Mouse (Mus musculus) kidney, adult 2 months (tissue): ENCODE results near the gene Ahctf1. TPM values are rescaled to one million over a fixed set of nuclear protein-coding genes. Genes with fewer than 3 reads are reported as not detected.

Experiments used
- DNase-seq: peaks from one replicate; pipeline ENCODE4 v3.0.0; 2021
- H3K27ac ChIP-seq: fragments of 200-500 bp; 2 replicates; pipeline ENCODE4 v1.5.1; 2012; ENCODE audit warnings: low read depth, low read length, control low read depth, inconsistent platforms; ENCODE audit not compliant: insufficient read depth
- H3K27me3 ChIP-seq: fragments of 200-500 bp; replicated peaks from 2 replicates; pipeline ENCODE4 v1.6.1; 2012; ENCODE audit warnings: mild to moderate bottlenecking, moderate library complexity, low read length, inconsistent platforms; ENCODE audit not compliant: control insufficient read depth, insufficient read depth
- H3K36me3 ChIP-seq: fragments of 200-500 bp; 2 replicates; pipeline ENCODE4 v1.6.1; 2012; ENCODE audit warnings: mild to moderate bottlenecking, moderate library complexity, low read length, inconsistent platforms; ENCODE audit not compliant: control insufficient read depth, insufficient read depth
- H3K4me1 ChIP-seq: fragments of 200-500 bp; 2 replicates; pipeline ENCODE4 v1.6.1; 2011; ENCODE audit warnings: low read length; ENCODE audit not compliant: control insufficient read depth, insufficient read depth
- H3K4me3 ChIP-seq: fragments of 200-500 bp; 2 replicates; pipeline ENCODE4 v1.5.1; 2011; ENCODE audit warnings: mild to moderate bottlenecking, low read depth, low read length, control low read depth; ENCODE audit not compliant: insufficient read depth
- CTCF ChIP-seq: fragments of 200-500 bp; conservative IDR thresholded peaks from 2 replicates; pipeline ENCODE4 v1.5.1; 2011; ENCODE audit warnings: low read depth, mild to moderate bottlenecking, control low read depth, low read length, moderate library complexity, mixed read lengths; ENCODE audit not compliant: insufficient read depth, insufficient read length
- POLR2A ChIP-seq: fragments of 200-500 bp; IDR thresholded peaks from one replicate; pipeline ENCODE4 v1.6.1; 2011; ENCODE audit warnings: low read depth, low read length, control low read depth
- WGBS: fragments of 180-500 bp; shearing (Covaris S2); methylation state at CpG from one replicate; pipeline ENCODE4 v1.1.7; 2018; 5-methylcytosine and 5-hydroxymethylcytosine counted together
- polyA plus RNA-seq: library from polyadenylated mRNA; depleted of rRNA; stranded (reverse); fragments of >200 nt; gene quantifications from 2 replicates; pipeline ENCODE4 v1.2.3, GENCODE M21; 2012

The Ahctf1 gene
- polyA plus RNA-seq, 1 experiment = 6.4 TPM

GRCm38 (mm10) chr1:179804140-179804881, 831 bp upstream of the Ahctf1 start:
- H3K36me3 ChIP-seq = no peaks in the 10 kb centered on the region
- TF ChIP-seq POLR2A (no peak), CTCF (no peak)
- 0 out of 2 replicates have a peak overlapping the region, but pooled peaks have one; percentile 84 for H3K4me3 ChIP-seq
- no peaks in the 10 kb centered on the region for H3K27me3 ChIP-seq
- WGBS = 34% methylated on average over 11 of the region's 11 CpGs
- H3K27ac ChIP-seq = peak overlapping the region; percentile 44
- H3K4me1 ChIP-seq = peaks cover 17% of the 10 kb centered on the region; the same call in 1 of the 2 replicates
- DNase-seq = no peak

- Histone ChIP-seq H3K36me3 (peaks cover 3% of the 10 kb centered on the region; the same call in 1 of the 2 replicates), H3K4me3 (peak within 1 kb of the TSS; percentile 84), H3K27ac (peak within 1 kb of the TSS; percentile 93), H3K27me3 (no peaks in the 10 kb centered on the region), H3K4me1 (peaks cover 17% of the 10 kb centered on the region; the same call in 1 of the 2 replicates)
- WGBS = under 1% methylated on average over 93 of the region's 94 CpGs
- DNase-seq = peak; percentile 75
- no peak for TF ChIP-seq POLR2A
- no peak for TF ChIP-seq CTCF
These were observed 619 bp downstream of the Ahctf1 start, which contains the start of gene Gm10518 for GRCm38 (mm10) chr1:179802610-179803512. Gene Gm10518 (plus strand): TSS chr1:179803376.

GRCm38 (mm10) chr1:179798794-179799193, 4.7 kb downstream of the Ahctf1 start:
- DNase-seq = no peak

GRCm38 (mm10) chr1:179787281-179787680, 16.2 kb downstream of the Ahctf1 start:
- H3K27me3 ChIP-seq = no peaks in the 10 kb centered on the region
- WGBS = 83% methylated on average over 4 of the region's 4 CpGs
- no peak overlapping the region for H3K27ac ChIP-seq
- TF ChIP-seq POLR2A = no peak
- TF ChIP-seq CTCF = no peak
- no peak overlapping the region for H3K4me3 ChIP-seq
- no peaks in the 10 kb centered on the region for H3K4me1 ChIP-seq
- no peak for DNase-seq
- H3K36me3 ChIP-seq = peaks cover 15% of the 10 kb centered on the region

More at GRCm38 (mm10) chr1:179798794-179799193, 4.7 kb downstream of the Ahctf1 start:
- H3K27me3 ChIP-seq = no peaks in the 10 kb centered on the region
- TF ChIP-seq POLR2A (no peak), CTCF (no peak)
- peaks cover 9% of the 10 kb centered on the region; the same call in 1 of the 2 replicates for H3K4me1 ChIP-seq
- peaks cover 12% of the 10 kb centered on the region for H3K36me3 ChIP-seq
- H3K4me3 ChIP-seq = no peak overlapping the region
- H3K27ac ChIP-seq = no peak overlapping the region

GRCm38 (mm10) chr1:179785502-179785901, 18.0 kb downstream of the Ahctf1 start:
- no peak for DNase-seq
- no peaks in the 10 kb centered on the region for H3K4me1 ChIP-seq
- WGBS = 86% methylated on average over 5 of the region's 5 CpGs
- H3K27ac ChIP-seq = no peak overlapping the region
- TF ChIP-seq CTCF (no peak), POLR2A (no peak)
- H3K4me3 ChIP-seq = no peak overlapping the region
- no peaks in the 10 kb centered on the region for H3K27me3 ChIP-seq
- peaks cover 15% of the 10 kb centered on the region for H3K36me3 ChIP-seq

- Histone ChIP-seq H3K4me1 (no peaks in the 10 kb centered on the region), H3K36me3 (peaks cover 15% of the 10 kb centered on the region), H3K4me3 (no peak overlapping the region), H3K27ac (no peak overlapping the region), H3K27me3 (no peaks in the 10 kb centered on the region)
- no peak for TF ChIP-seq CTCF
- no peak for TF ChIP-seq POLR2A
- DNase-seq = no peak
- 83% methylated on average over 4 of the region's 4 CpGs for WGBS
These were observed 19.4 kb downstream of the Ahctf1 start for GRCm38 (mm10) chr1:179784098-179784497.
